Mouse (Mus musculus) hindbrain, embryonic 14.5 days (tissue): ENCODE results near the gene Ifitm3. TPM values are rescaled to one million over a fixed set of nuclear protein-coding genes. Genes with fewer than 3 reads are reported as not detected.
"Not testable (repeated sequence)": the region's sequence is repeated elsewhere in the genome, so short reads cannot be mapped to it uniquely, and the experiment has no call there.

Experiments
- ATAC-seq: fragments of 200-750 bp; cut with Nextera tagmentation; 2 replicates; pipeline ENCODE4 v1.8.0; 2017; ENCODE audit warnings: moderate number of reproducible peaks, mild to moderate bottlenecking, moderate TSS enrichment, moderate library complexity; ENCODE audit not compliant: low FRiP score
- DNase-seq: peaks from one replicate; pipeline ENCODE4 v3.0.0-alpha.2; 2015; ENCODE audit warnings: low spot score
- H3K27ac ChIP-seq: fragments of 300-500 bp; sonication (generic); 2 replicates; pipeline ENCODE4 v1.5.1; 2014; ENCODE audit warnings: mild to moderate bottlenecking, moderate library complexity
- H3K27me3 ChIP-seq: fragments of 300-500 bp; sonication (generic); 2 replicates; pipeline ENCODE4 v1.6.1; 2014; ENCODE audit warnings: mild to moderate bottlenecking, low read length, mixed read lengths; ENCODE audit not compliant: control insufficient read depth, insufficient read depth
- H3K36me3 ChIP-seq: fragments of 300-500 bp; sonication (generic); replicated peaks from 2 replicates; pipeline ENCODE4 v1.6.1; 2014; ENCODE audit not compliant: control insufficient read depth, insufficient read depth
- H3K4me1 ChIP-seq: fragments of 300-500 bp; sonication (generic); replicated peaks from 2 replicates; pipeline ENCODE4 v1.6.1; 2014; ENCODE audit warnings: antibody characterized with exemption, low read length, mixed read lengths; ENCODE audit not compliant: control insufficient read depth, insufficient read depth
- H3K4me2 ChIP-seq: fragments of 300-500 bp; sonication (generic); replicated peaks from 2 replicates; pipeline ENCODE4 v1.6.1; 2014; ENCODE audit warnings: mild to moderate bottlenecking, moderate library complexity
- H3K4me3 ChIP-seq: fragments of 300-500 bp; sonication (generic); replicated peaks from 2 replicates; pipeline ENCODE4 v1.5.1; 2014; ENCODE audit warnings: mild to moderate bottlenecking, low read length
- H3K9ac ChIP-seq: fragments of 300-500 bp; sonication (generic); 2 replicates; pipeline ENCODE4 v1.6.1; 2014
- H3K9me3 ChIP-seq: fragments of 300-500 bp; sonication (generic); 2 replicates; pipeline ENCODE4 v1.6.1; 2016; ENCODE audit warnings: low read length; ENCODE audit not compliant: control insufficient read depth
- WGBS: fragments of 180-500 bp; shearing (Covaris S2); extraction: QIAGEN DNeasy Blood & Tissue Kit; methylation state at CpG from one replicate; pipeline ENCODE4 v1.1.7; 2014; 5-methylcytosine and 5-hydroxymethylcytosine counted together
- polyA plus RNA-seq: library from polyadenylated mRNA; unstranded; fragments of >200 nt; fragmentation: Nextera tagmentation; extraction: Ambion mirVana; gene quantifications from 2 replicates; pipeline ENCODE4 v1.2.1, GENCODE M21; 2014

Gene Ifitm3
- polyA plus RNA-seq, 1 experiment from 2014 or later, result 45.1 TPM

GRCm38 (mm10) chr7:141021489-141022449 lies 11.2 kb upstream of the Ifitm3 start:
- H3K36me3 ChIP-seq, result no peaks in the 10 kb centered on the region
- 91% methylated on average over 14 of the region's 14 CpGs for WGBS
- no peak overlapping the region for H3K9ac ChIP-seq
- DNase-seq (no peak), ATAC-seq (no peak)
- no peaks in the 10 kb centered on the region for H3K27me3 ChIP-seq
- no peak overlapping the region for H3K27ac ChIP-seq
- H3K9me3 ChIP-seq, result no peaks in the 10 kb centered on the region
- no peak overlapping the region for H3K4me3 ChIP-seq
- H3K4me2 ChIP-seq, result no peak overlapping the region
- H3K4me1 ChIP-seq, result peaks cover 7% of the 10 kb centered on the region; the same call in 1 of the 2 replicates

GRCm38 (mm10) chr7:141019028-141019427 lies 8.5 kb upstream of the Ifitm3 start:
- DNase-seq (no peak), ATAC-seq (no peak)
- Histone ChIP-seq H3K27me3 (no peaks in the 10 kb centered on the region), H3K4me3 (no peak overlapping the region), H3K27ac (no peak overlapping the region), H3K4me1 (no peaks in the 10 kb centered on the region), H3K9ac (no peak overlapping the region), H3K4me2 (no peak overlapping the region), H3K9me3 (no peaks in the 10 kb centered on the region), H3K36me3 (no peaks in the 10 kb centered on the region)
- 98% methylated on average over 5 of the region's 5 CpGs for WGBS

- H3K27ac ChIP-seq, H3K9me3 ChIP-seq, H3K4me2 ChIP-seq, H3K4me3 ChIP-seq, ATAC-seq, DNase-seq, H3K36me3 ChIP-seq, H3K4me1 ChIP-seq, H3K27me3 ChIP-seq, H3K9ac ChIP-seq: not testable (repeated sequence)
- WGBS, result 95% methylated on average over 1 of the region's 1 CpGs
Measured at GRCm38 (mm10) chr7:141017824-141018223, 7.3 kb upstream of the Ifitm3 start, which contains the start of gene Ifitm6. Ifitm6 (minus strand) TSS chr7:141017924.

DNA sequence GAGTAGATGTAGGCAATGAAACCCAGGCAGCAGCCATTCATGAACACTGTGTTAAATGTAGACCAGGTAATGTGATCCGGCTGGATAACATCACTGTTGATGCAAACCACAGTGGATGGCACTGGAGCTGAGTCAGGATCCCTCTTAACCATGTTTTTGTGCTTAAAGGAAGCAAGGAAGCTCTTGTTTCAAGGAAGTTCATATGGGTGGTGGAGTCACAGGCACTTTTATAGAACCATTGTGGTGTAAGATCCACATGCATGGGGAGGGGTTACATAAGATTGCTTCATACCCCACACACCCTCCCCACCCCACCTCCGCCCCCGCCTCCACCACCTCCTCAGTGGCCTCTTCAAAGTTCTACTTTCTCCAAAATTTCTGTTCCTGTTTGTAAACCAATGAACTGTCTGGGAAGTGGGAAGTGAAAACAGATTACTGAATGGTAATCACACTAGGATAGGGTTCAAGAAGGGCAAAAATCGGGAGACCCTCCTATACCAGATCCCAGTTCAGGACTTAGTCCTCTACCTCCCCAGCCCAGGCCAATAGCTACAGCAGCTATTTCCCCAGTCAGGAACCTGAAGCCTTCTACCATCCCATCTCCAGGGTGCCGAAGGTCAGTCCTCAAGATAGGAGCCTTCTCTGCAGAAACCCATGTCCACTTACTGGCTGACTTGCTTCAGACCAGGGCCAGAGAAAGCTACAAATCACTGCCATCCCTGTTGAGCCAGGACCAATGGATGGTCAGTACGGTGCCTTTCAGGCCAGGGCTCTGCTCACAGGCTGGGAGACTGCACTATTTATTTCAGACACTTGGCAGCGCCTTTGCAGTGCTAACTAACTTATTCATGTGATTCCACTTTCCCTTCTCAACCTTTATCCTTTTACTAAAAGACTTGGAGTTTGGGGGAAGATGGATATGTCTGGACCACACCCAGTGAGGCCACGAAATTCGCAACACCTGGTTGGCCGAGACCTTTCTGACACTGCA lies 6.4 kb upstream of the Ifitm3 start:
- no peaks in the 10 kb centered on the region for H3K27me3 ChIP-seq
- no peaks in the 10 kb centered on the region for H3K9me3 ChIP-seq
- whole genome bisulfite sequencing, result 88% methylated on average over 10 of the region's 10 CpGs
- no peak for ATAC-seq
- no peaks in the 10 kb centered on the region for H3K36me3 ChIP-seq
- no peak overlapping the region for H3K9ac ChIP-seq
- no peak overlapping the region for H3K27ac ChIP-seq
- H3K4me1 ChIP-seq, result no peaks in the 10 kb centered on the region
- H3K4me3 ChIP-seq, result no peak overlapping the region
- no peak overlapping the region for H3K4me2 ChIP-seq
- no peak for DNase-seq

- Histone ChIP-seq H3K4me1 (0 out of 2 replicates have a peak, but pooled peaks cover 3% of the 10 kb centered on the region), H3K4me2 (no peak overlapping the region), H3K36me3 (no peaks in the 10 kb centered on the region), H3K4me3 (no peak overlapping the region), H3K27me3 (0 out of 2 replicates have a peak, but pooled peaks cover 3% of the 10 kb centered on the region), H3K27ac (no peak overlapping the region), H3K9me3 (no peaks in the 10 kb centered on the region), H3K9ac (no peak overlapping the region)
- no peak for DNase-seq
- 94% methylated on average over 7 of the region's 7 CpGs for WGBS
- no peak for ATAC-seq
Measured at GRCm38 (mm10) chr7:141011238-141011770, 734 bp upstream of the Ifitm3 start.

GRCm38 (mm10) chr7:141009665-141010064 lies 905 bp downstream of the Ifitm3 start:
- H3K4me3 ChIP-seq, result no peak overlapping the region
- H3K4me1 ChIP-seq, result 0 out of 2 replicates have a peak, but pooled peaks cover 3% of the 10 kb centered on the region
- DNase-seq, result no peak
- WGBS, result 93% methylated on average over 9 of the region's 9 CpGs
- no peaks in the 10 kb centered on the region for H3K9me3 ChIP-seq
- no peaks in the 10 kb centered on the region for H3K36me3 ChIP-seq
- ATAC-seq, result no peak
- no peak overlapping the region for H3K27ac ChIP-seq
- no peak overlapping the region for H3K9ac ChIP-seq
- peak overlapping the region; percentile 5 for H3K4me2 ChIP-seq
- H3K27me3 ChIP-seq, result 0 out of 2 replicates have a peak, but pooled peaks cover 3% of the 10 kb centered on the region

- 9% methylated on average over 20 of the region's 20 CpGs for WGBS
- H3K4me1 ChIP-seq, result 0 out of 2 replicates have a peak, but pooled peaks cover 3% of the 10 kb centered on the region
- H3K4me3 ChIP-seq, result no peak overlapping the region
- no peaks in the 10 kb centered on the region for H3K36me3 ChIP-seq
- H3K9ac ChIP-seq, result no peak overlapping the region
- 0 out of 2 replicates have a peak, but pooled peaks cover 3% of the 10 kb centered on the region for H3K27me3 ChIP-seq
- H3K9me3 ChIP-seq, result no peaks in the 10 kb centered on the region
- DNase-seq (peak; percentile 29), ATAC-seq (peak; percentile 60; the same call in 1 of the 2 replicates)
- H3K27ac ChIP-seq, result no peak overlapping the region
- H3K4me2 ChIP-seq, result peak overlapping the region; percentile 11; the same call in 1 of the 2 replicates
Measured at GRCm38 (mm10) chr7:141008938-141009660, 1.5 kb downstream of the Ifitm3 start.

DNA sequence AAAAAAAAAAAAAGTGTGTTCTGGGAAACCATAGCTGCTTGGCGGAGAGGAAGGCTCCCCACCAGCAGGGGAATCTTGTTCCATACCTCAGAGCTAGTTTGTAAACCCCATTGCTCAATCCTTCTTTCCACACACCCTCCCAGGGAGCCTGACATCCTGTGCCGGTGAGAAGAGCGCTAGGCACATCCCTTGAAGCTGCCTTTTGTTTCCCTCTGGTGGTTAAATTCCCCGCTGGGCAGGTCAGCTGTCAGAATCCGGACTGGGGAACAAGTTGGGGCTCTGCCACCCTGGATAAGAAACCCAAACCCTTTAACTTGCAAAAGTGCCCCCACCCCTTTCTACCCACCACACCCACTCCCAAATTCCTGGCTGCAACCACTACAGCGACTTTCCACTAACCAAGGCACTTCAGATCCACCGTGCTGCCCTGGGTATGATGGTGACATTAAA lies 2.2 kb downstream of the Ifitm3 start:
- Histone ChIP-seq H3K4me2 (no peak overlapping the region), H3K9me3 (no peaks in the 10 kb centered on the region), H3K4me3 (no peak overlapping the region), H3K9ac (no peak overlapping the region), H3K36me3 (no peaks in the 10 kb centered on the region), H3K27ac (no peak overlapping the region), H3K4me1 (0 out of 2 replicates have a peak, but pooled peaks cover 3% of the 10 kb centered on the region), H3K27me3 (0 out of 2 replicates have a peak, but pooled peaks cover 3% of the 10 kb centered on the region)
- WGBS, result 12% methylated on average over 7 of the region's 7 CpGs
- no peak for ATAC-seq
- no peak for DNase-seq
